Mouse (Mus musculus) telencephalon, adult 2 months (tissue): Measurements from ENCODE around the gene A3galt2.

Source experiments
- DNase-seq: peaks from one replicate; pipeline ENCODE4 v3.0.0-alpha.2; 2011; ENCODE audit warnings: low read depth, low spot score

The A3galt2 gene

DNA sequence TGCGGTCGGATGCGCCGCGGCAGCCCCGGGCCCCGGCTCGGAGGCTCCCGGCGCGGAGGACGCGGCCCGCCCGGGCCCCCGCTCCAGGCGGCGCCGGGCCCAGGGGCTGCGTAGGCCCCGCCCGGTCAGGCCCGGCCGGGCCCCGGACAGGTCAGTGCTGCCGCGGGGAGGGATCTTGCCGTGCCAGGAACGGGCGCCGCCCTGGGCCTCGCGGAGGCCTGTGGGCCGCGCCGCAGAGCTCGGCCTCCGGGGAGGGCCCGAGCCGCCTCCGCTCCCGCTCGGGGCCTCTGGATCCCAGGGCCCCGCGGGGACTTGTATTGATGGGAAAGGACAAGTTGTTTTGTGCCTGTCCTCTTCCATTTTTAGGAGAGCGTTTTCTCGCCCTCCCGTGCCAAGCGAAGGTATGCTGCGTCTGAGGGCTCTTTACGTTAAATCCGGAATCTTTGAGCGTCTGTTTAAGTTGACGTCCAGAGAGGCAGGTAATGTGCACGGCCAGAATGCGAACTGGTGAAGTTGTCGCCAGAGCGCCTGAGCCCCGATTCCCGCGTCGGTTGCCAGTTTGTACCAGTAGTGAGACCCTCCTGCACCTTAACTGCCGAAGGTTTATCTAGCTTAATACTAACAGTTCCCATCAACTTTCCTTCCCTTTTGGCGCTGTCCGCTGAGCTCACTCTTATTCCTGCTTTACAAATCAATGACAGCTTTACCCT is 27.3 kb upstream of the A3galt2 start:
- no peak for DNase-seq

DNA sequence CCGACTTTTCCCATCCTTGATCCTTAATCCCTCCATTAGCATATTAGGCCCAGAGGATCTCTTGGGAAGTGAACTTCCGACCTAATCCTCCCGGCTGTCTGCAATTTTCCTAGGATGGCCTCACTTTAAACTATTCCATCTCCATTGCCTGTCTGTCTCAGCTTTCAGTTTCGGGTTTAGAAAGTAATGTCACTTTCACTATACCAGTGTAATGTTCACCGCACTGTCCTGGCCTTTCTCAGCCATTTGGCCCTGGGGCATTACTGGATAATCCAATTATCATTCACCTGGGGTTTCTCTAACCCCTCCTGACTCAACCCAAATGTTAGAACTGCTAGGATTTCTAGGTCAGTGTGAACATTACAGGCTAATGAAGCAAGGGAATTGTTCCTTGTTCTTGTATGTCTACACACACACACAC is 26.7 kb upstream of the A3galt2 start:
- DNase-seq, result no peak

DNA sequence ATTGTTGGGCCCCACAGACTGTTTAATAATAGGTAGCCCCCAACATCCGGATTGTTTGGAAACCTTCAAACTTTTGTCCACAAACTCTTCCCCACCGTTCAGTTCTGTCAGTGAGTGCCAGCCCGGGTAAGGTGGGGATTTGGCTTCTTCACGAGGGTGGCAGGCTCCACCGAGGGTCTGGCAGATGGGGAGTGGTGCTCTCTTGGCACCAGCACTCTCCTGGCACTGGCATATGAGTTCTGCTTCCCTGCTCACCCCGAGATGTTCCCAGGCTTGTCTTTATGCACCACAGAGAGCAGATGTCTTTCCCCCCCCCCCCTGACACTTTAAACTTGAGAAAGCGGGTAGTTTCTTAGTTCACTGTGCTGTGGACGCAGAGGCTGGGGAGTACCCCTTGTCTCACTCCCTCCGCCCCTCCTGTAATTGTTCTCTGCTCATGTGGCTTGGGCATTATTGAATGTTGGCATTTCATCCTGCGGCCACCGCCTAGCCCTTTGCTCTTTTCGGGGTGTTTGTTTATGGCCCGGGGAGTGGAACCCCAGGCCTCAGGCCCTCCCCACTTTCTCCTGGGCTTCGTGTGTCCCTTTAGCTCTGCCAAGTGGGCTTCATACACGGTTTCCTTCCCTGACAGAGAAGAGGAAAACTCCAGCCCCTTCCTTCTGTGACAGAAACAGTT is 26.0 kb upstream of the A3galt2 start:
- no peak for DNase-seq

DNA sequence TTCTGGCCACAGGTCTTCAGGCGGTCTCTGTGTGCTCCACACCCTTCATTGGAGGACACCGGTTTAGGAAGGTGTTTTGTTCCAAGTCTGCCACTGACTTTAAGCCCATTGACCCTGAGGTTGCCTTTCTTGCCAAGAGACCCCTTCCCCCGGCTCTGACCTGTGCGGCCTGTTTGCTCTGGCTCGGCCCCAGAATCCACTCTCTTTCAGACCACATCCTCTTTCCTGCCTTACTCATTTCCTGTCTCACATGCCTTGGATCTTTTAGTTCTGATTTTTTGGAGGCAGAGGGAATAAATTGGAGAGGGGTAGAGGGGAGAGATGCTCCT is 25.5 kb upstream of the A3galt2 start:
- DNase-seq, result no peak

DNA sequence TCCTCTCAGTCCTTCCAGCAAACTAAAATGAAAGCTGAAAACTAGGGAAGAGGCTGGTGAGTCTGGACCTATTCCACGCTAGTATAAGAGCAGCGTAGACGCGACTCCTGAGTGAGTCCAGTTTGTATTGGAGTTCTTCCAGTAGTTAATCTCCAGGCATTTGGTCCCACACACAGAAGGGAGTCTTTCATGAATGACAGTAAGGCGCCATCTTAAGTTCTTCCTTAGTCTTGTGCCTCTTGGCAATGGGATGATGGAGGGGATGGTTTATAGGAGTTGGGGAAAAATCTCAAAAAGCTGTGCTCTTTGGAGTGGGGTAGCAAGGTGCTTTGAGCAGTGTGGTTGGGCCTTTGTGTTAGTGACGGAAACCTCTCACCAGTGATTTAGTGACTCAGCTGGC is 24.9 kb upstream of the A3galt2 start:
- DNase-seq, result no peak

DNA sequence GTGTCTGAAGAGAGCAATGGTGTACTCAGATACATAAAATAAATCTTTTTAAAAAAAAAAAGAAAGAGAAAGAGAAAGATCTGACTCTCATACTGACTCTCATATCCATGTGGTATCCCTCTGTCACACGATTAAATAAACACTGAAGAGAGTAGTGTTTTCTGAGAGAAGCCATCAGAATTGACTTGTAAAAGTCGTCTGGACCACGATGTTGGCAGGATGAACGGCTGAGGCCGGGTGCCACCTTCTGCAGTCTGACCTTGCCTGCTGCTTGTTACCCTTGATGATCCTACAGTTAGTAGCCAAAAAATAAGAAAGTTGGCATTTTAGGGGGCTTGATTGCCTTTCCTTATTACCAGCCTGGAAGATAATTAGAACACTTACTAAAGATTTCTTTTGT is 22.4 kb upstream of the A3galt2 start:
- no peak for DNase-seq

DNA sequence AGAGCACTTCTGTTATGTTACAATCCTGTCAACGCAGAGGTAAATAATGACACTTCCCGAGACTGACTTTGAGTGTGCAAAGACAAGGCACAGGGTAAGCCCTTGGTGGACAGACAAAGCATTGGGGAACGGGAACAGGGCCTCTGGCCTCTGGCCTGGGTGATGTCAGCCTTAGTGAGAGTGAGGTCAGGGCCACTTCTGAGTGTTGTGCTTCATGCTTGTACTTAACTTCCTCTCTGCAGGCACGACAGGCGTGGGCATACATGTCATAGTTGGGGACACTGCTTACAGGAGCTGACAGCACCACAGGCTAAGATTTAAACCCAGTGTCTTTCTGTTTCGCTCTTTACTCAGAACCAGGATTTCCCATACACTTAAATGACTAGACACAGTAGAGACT is 21.7 kb upstream of the A3galt2 start:
- no peak for DNase-seq

DNA sequence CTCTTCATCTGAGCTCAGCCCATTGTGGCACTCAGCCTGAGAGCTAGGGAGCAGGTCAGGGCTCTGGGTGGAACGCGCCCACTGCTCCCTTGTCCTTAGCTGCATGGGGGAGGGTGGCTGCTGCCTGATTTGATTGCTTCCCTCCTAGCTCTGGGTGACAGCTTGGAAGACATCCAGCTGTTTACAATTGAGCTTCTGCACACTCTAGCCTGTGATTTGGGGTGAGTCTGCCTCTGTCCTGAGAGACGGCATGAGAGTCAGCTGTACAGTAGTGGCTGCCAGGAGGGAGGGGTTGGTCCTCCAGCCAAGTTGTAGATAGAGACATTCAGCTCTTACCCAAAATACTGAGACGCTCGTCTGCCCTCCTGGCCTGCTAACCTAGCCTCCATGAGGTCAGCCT is 20.9 kb upstream of the A3galt2 start:
- DNase-seq, result peak; percentile 86

DNA sequence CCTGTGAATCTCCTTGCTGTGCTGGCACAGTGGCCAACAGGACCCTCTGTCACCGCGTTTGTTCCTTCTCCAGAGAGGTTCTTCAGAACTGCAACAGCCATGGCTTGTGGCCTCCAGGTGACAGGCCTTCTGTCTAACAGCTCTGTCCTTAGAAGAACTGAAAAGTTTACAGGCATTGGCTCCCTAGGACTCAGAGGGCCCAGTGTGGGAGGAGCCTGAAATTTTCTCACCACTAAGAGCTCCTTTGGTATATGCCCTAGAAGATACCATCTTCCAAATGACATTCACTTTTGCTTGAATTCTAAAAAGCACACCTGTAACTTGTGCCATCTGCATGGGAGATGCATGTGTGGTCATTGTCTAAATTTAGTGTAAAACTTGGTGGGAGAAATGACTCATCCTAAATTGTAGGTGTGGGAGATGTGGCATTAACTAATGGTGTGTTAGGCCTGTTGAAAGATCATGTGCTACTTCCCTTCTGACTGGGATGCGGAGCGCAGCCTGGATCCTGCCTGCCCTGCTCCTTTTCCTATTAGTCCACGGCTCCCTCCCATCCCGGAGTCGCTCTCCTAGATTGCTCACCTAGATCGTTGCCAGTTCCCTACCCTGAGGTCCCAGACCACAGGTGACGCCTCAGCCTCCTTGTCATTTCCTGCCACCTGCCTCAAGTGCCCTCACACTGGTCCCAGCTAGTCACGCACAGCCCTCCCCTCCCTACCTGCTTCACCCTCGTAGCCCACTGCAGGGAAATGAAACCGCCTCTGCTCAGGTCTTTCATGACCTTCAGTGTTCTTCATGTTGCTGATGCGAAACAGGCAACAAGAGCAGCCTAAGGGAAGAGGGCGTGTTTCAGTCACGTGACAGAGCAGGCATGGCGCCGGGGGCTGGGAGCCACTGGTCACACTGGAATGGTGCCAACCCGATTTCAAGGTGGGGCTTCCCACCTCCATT is 20.2 kb upstream of the A3galt2 start:
- peak; percentile 60 for DNase-seq

DNA sequence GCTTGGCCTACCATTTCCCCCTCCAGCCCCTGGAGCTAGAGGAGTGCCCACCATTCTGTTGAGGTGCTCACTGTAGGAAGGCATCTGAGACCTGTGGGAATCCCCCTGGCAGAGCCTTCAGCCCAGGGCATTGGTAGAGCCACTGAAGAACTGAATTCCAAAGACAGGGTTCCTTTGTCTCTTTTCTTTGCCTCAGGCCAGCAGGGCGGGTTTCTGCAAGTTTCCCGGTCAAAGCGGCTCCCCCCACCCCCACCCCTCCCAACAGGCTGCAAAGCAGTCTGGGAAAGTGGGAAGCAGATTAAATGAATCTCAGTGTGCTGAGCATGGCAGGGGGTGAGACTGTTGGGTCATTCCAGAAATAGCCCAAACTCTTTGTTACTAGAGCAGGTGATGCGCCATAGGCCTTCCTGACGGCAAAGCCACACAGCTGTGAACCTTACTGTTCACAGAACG is 18.0 kb upstream of the A3galt2 start:
- no peak for DNase-seq

DNA sequence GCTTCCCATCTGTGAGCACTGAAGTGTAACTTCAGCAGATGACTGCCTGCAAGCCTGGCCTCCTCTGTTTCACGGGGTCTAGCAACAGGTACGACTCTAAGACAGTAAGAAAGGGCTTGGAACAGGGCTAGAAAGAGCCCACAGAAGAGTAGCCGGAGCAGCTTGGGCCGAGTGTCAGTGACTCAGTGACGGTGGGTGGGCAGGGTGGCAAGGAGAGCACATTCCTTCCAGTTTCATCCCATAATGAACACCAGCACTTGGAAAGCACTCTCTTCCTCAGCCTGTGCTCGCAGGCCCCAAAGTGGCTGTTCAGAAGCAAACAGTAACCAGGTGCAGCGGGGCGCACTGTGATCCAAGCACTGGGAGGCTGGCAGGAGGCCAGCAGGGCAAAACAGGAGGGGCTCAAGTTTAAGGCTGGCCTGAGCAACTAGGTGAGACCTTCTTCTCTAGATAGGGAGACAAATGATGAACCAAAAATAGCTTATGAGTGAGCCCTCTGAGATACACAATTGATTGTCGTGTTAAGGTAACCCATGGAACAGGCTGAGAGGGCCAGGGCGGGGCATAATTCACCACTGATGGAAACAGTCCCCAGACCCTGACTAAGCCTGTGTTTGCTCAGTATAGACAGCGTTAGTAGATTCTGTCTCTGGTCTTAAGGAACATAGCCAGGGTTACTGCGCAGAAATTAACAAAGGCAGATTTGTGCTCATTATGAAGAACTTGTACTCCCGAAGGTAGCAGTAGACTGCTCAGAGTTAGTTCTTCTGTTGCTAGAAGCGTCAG is 17.1 kb upstream of the A3galt2 start:
- no peak for DNase-seq

DNA sequence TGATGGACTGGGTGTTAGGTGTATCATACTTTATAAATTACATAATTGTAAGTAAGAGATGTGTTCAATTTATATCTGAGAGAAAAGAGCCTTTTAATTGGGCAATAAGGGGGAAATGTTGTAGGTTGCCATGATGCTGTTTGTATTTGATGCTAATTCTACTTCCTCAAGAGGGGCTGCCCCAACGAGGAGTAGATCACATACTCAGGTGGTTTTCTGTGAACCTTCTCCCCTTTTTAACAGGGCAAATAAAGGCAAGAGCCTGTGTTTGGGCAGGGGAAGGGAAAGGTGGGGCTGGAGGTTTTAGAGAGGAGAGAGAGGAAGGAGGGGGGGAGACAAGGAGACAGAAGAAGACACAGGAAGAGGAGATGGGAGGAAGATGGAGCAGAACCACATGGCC is 14.3 kb upstream of the A3galt2 start:
- no peak for DNase-seq

DNA sequence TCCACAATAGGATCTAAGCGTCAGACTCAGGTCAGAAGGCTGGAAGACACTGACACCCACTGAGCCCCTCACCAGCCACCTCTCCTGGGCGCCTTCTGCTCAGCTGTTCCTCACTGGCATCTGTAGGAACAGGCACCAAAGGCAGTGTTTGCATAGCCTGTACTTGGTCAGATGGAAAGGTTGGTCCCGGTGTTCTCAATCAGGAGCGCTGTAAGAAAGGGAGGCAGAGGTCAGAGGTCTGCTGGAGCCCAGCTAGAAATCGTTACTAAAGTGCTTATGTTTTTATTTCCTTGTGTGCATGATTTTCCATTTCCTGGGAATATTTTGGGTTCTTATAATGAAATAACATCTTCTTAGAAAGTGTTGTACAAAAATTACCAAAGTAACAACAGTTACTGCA is 13.3 kb upstream of the A3galt2 start:
- no peak for DNase-seq

DNA sequence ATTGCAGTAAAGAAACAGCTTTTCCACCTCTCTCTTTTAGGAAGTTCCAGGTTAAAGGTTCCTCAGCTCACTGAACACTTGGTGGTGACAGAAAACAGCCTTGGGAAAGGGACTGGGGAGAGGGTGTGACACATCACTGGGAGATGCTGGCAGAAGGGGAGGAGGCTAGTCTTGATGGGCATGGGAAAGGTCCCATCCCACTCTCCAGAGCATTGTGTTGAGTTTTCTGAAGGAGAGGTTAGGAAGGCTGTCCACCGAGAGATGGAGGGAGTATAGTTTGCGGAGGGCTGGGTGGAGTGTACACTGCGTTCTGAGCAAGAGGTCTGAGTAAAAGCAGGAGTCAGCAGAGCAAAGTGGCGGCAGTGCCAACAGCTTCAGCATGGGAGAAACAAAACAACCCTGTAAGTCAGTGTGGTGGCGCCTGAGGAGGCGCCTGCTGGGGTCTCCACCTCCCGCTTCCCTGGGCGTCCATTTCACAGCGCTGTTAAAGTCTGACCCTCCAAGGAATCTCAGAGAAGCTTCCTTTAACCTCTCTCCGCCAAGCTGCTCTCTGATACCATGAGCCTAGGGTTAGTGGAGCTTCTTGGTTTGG is 12.7 kb upstream of the A3galt2 start:
- no peak for DNase-seq

DNA sequence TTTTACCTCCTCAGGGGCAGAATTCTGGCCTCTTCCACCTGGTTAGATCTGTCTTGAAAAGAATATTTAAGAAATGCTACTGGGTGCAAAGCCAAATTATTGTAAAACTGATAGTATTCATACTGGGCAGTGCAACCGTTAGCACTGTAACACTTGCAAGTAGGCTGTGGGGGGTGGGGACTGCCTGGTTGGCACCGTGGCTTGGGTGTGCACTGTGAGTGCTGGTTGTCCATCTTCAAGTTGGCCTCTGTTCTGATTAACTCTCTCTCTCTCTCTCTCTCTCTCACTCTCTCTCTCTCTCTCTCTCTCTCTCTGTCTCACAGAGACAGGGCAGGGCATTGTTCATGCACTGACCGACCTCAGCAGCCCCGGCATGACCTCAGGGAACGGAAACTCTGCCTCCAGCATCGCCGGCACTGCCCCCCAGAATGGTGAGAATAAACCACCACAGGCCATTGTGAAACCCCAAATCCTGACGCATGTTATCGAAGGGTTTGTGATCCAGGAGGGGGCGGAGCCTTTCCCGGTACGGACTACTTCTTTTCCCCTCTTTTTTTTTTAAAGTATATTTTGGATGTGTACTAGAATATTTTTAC is 12.0 kb upstream of the A3galt2 start:
- no peak for DNase-seq

DNA sequence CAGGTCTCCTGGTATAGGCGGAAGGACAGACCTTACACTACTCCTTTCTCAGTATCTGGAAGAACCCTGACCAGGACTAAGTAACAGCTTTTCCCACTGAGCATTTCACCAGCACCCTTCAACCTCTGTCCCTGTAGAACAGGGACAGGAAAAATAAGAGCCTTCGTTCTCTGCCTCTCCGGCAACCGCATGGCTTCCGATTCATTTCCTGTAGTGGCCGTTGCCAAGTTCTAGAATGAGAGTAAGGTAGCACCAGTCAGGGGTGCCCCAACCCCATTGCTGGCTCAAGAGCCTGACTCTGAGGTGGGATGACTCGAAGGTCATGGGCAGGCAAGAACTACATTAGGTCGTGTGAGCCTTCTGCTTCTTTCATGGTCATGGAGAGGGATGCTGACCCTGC is 10.0 kb upstream of the A3galt2 start:
- DNase-seq, result no peak

DNA sequence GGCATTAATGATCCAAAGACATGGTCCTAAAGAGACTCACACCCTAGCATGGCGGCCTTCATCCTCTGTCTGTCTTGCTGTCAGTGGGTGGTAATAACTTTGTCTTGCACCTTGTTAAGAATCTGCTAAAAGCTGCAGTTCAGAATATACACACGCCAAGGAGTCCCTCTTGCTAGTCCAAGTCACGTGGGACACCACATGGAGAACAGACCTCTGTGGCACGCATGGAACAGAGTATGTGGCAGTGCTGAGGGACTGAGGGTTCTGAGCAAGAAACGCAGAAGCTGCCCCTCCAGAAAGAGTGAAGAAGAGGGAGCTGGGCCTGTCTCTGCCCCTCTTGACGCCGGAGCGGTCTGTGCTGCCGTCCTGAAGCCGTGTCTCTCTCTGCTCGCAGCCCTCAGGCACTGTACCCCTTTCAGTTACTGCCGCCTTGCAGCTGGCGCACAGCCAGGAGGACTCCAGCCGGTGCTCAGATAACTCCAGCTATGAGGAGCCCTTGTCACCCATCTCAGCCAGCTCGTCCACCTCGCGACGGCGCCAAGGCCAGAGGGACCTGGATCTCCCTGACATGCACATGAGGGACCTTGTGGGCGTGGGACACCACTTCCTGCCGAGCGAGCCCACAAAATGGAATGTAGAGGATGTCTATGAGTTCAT is 7.4 kb upstream of the A3galt2 start:
- DNase-seq, result no peak

DNA sequence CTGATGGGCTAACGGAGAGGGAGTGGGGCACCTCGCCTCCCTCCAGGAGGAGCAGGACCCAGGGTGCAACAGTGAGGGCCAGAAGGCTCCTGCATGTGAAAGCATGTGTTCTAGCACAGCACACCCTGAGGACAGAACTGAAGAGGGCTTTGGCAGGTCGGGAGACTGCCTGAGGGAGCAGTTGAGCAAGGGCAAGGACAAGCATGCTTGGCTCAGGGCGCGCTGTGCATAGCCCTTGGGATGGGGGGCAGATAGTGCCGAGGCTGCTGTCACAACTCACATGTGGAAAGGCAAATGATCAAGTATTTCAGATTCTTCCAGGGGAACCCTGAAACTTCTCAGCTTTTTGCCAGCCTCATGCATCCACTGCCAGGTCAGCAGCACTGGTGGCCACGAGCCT is 6.9 kb upstream of the A3galt2 start:
- no peak for DNase-seq

DNA sequence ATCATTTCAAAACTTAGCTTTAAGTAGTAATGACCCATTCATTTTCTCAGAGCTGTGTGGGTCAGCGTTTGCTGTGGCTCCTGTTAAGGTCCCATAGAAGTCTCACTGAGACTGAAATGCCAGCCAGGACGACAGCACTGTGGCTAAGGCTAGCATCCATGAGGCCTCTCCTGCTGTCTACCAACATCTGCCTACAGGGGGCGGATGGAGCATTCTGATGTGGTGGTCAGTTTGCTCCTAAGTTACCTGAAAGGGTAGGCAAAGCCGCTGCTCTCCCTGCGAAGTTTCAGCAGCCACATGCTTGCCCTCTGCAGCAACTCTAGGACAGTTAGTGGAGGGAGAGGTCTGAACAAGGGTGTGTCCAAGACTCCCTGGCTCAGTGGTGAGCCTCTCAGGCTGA is 4.2 kb upstream of the A3galt2 start:
- DNase-seq, result no peak

DNA sequence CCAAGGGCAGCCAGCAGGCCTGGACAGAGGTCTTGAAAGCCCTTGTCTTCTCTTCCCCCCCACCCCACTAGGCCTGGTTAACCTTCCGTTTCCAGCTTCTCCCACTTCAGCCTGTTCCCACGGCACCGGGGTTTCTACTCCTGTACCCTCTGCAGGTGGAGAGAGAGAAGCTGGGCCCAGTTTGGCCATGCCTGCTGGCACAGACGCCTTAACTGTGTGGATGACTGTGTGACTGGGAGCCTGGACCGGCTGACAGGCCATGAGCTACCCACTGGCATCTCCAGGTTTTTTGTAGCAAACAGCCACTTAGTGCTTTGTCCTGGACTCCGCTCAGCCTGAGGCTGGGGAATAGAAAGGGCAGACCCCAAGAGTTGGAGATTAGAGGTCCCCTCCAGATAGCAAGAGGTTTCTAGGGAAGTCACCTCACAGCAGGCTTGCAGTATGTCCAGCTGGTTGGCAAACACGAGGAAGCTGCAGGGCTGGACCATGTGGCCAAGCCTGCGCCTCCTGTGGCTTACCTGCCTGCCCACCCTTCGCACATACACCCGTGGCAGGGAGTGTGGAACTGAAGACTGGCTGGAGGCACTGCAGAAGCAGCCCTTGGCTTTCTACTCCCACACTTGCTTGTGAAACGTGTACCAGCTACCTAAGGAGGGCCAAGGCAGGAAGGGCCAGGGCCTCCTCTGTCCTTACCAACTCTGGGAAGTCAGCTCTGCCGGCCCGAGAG is 3.0 kb upstream of the A3galt2 start:
- DNase-seq, result no peak
